Mouse (Mus musculus) T-cell, adult 66 days (primary cell): ENCODE measurements around the gene Syce1. TPM values are rescaled to one million over a fixed set of nuclear protein-coding genes. Genes with fewer than 3 reads are reported as not detected.

ENCODE experiments used
- total RNA-seq, 2 experiments: library from RNA; stranded (reverse); gene quantifications; 3 replicates in 1 of 2; 4 replicates in 1 of 2; pipeline ENCODE4 v1.2.4; 2023

Gene Syce1
- total RNA-seq: not detected

DNA sequence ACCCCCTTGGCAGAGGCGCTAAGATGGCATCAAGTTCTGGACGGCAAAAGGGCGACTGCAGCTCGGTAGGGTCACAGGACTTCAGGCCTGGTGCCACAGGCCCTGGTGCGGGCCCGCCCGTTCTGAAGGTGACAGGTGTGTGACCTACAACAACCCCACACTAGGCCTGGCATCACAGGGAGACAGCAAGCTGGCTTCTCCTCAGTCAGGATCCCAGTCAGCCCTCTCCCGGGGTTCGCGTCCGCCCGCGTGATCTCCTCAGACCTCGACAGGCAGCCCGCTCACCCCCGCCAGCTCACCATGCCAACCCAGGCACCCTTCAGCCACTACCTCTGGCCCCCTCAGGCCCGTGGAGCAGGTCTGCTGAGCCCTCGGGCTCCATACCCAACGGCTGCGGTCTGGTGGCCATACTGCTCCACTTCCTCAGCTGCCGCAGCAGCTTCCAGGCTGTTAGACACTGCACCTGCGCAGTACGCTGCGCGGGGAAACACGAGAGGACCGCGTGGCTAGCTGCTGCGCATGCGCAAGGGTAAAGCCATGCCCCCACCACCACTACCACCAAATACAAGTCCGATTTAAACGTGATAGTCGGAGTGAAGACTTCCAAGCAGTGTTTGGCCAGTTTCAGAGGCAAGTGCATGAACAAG, at the start of gene Syce1:
TSS of gene Syce1 (minus strand) at position 447 of the 647 bp plus-strand sequence.

DNA sequence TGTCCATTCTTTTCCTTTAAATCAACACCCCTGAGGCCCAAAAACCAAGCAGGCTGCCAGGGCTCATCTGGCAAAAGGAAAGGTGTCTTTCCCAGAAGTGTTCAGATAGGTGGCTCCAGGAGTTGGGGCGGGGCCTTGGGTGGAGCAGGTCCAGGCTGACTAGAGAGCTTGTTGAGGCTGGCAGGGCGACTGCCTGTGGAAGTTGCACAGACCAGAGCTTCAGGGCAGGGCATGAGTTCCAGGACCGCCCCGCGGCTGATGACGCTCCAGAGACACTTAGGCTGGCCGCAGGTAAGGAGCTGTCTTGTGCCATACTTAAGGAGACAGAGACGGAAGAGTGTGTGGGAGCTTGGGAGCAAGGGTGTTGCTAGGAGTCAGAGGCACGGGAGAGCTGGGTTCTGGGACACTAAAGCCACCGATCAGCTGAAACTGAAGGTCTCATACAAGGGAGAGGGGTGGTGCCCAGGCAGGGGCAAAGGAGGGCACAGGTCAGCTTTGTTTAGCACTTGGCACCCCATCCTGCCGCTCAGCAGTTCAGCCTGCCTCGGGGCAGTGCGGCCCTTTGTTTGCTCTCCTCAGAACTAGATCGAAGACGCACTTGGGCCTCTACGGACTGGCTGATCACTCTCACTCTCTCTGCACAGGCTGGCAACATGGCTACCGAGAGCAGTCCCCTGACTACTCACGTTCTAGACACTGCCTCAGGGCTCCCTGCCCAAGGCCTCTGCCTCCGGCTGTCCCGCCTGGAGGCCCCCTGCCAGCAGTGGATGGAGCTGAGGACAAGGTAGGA, 47.5 kb upstream of the Syce1 start, which contains the start of gene Urah:
TSS of gene Urah (plus strand) at position 51 of the 790 bp plus-strand sequence.

DNA sequence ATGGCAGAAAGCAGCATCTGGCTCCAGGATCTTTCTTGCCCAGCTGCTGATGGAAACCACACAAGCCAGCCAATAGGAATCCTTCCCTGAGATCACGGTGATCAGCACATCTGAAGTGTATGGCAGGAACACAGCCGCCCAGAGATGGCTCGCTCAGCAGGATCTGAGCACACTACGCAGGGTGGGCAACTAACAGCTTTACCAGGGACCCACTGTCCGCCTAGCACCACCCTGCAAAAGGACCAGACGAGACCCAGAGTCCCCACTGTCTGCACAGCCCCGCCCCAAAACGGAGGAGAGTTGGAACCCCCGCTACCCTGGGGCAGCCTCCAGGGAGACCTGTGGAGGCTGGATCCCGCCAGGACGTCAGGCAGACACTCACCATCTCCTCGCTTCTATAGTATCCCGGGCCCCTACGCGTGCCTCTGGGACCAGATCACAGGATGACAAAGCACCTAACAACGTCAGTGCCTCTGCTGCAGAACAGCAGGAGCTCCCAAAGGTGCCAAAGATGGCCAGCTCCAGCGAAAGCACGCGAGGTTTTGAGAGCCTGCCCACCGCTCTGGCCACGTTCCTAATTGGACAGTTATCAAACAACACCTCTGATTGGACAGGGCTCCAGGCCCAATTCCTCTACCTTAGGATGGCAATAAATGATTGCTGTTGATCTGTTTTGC, 34.1 kb upstream of the Syce1 start, which contains the start of gene Zfp941:
TSS of gene Zfp941 (minus strand) at position 526 of the 677 bp plus-strand sequence.

GRCm38 (mm10) chr7:140763447-140764020, 24.1 kb downstream of the Syce1 start, which contains the start of gene Cyp2e1:
Gene Cyp2e1, plus strand, starts transcription at chr7:140763739.

Other genes starting within 250 kb of the Syce1 start
- gene Olfr538, start 220.0 kb downstream of the Syce1 start, total RNA-seq: not detected
- not detected for gene Olfr46, start 186.6 kb downstream of the Syce1 start, total RNA-seq
- gene Olfr61, start 158.9 kb downstream of the Syce1 start, total RNA-seq: not detected
- gene Olfr53, start 141.4 kb downstream of the Syce1 start, total RNA-seq: not detected
- not detected for gene Olfr539, start 127.9 kb downstream of the Syce1 start, total RNA-seq
- gene Olfr45, start 105.9 kb downstream of the Syce1 start, total RNA-seq: not detected
- not detected for gene Olfr541, start 90.6 kb downstream of the Syce1 start, total RNA-seq
- gene Cyp2e1, start 24.1 kb downstream of the Syce1 start, total RNA-seq: not detected
- gene Zfp941, start 34.3 kb upstream of the Syce1 start, total RNA-seq: not detected
- gene Urah, start 47.2 kb upstream of the Syce1 start, total RNA-seq: not detected
- gene Scgb1c1, start 57.7 kb upstream of the Syce1 start, total RNA-seq: not detected
- gene Odf3, start 60.0 kb upstream of the Syce1 start, total RNA-seq: not detected
- gene Gm45785, start 68.5 kb upstream of the Syce1 start, total RNA-seq: not detected
- gene Ric8a, start 69.1 kb upstream of the Syce1 start, total RNA-seq: 100 to 1,000 TPM; 109 to 116 TPM
- 10 to 100 TPM; 31.2 to 31.7 TPM for gene Bet1l, start 69.7 kb upstream of the Syce1 start, total RNA-seq
- 10 to 100 TPM; 75.3 to 88.5 TPM for gene Psmd13, start 94.1 kb upstream of the Syce1 start, total RNA-seq
- gene Sirt3, start 94.5 kb upstream of the Syce1 start, total RNA-seq: 1 to 10 TPM; 8.4 to 9.2 TPM
- not detected for gene Cox8b, start 112.6 kb upstream of the Syce1 start, total RNA-seq
- under 1 TPM in 1 of 2 experiments, not detected in 1; 0.17 TPM for gene Nlrp6, start 133.1 kb upstream of the Syce1 start, total RNA-seq
- 1 to 10 TPM; 7.3 to 8.9 TPM for gene Pgghg, start 153.5 kb upstream of the Syce1 start, total RNA-seq
- not detected for gene Ifitm5, start 162.4 kb upstream of the Syce1 start, total RNA-seq
- not detected for gene Gm45717, start 168.1 kb upstream of the Syce1 start, total RNA-seq
- 10 to 100 TPM; 17.0 to 18.4 TPM for gene Ifitm2, start 168.1 kb upstream of the Syce1 start, total RNA-seq
- 1 to 10 TPM in 1 of 2 experiments, not detected in 1; 5.9 TPM for gene Ifitm1, start 179.4 kb upstream of the Syce1 start, total RNA-seq
- gene Ifitm3, start 222.9 kb upstream of the Syce1 start, total RNA-seq: 1 to 10 TPM; 1.2 to 5.6 TPM
- not detected for gene Ifitm6, start 230.1 kb upstream of the Syce1 start, total RNA-seq
- gene Gm17387, start 241.3 kb upstream of the Syce1 start, total RNA-seq: not detected